Mouse (Mus musculus): ENCODE data around the gene Pls1. TPM values are rescaled to one million over a fixed set of nuclear protein-coding genes. Genes with fewer than 3 reads are reported as not detected.

The Pls1 gene
- polyA plus RNA-seq, 1 experiment from 2014 or later = 2.8 TPM

DNA sequence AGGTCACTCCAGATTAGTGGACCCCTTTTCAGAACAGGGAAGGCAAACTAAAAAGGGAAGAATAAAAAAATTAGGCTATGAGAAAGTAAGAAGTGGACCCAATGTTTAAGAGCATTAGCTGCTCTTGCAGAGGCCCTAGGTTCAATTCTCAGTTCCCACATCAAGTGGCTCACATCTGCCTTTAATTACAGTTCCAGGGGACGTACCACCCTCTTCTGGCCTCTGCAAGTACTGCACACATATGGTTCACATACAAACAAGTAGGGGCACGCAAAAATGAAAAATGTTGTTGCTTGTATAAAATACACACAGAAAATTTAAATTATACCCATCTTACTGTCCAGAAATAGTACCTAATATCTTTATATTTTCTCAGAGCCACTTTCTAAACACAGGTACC is 48.8 kb downstream of the Pls1 start:
- ATAC-seq (ENCODE audit: low FRiP score, low read depth) = no peak
- H3K27me3 ChIP-seq = no peaks in the 10 kb centered on the region
- WGBS = 89% methylated on average over 2 of the region's 2 CpGs
- no peak overlapping the region for H3K4me3 ChIP-seq
- no peak overlapping the region for H3K27ac ChIP-seq
- no peaks in the 10 kb centered on the region for H3K4me1 ChIP-seq
- no peak overlapping the region for H3K9ac ChIP-seq
- H3K4me2 ChIP-seq (replicated peaks) = no peak overlapping the region
- H3K9me3 ChIP-seq = 0 out of 2 replicates have a peak, but pooled peaks cover 3% of the 10 kb centered on the region
- H3K36me3 ChIP-seq = no peaks in the 10 kb centered on the region

DNA sequence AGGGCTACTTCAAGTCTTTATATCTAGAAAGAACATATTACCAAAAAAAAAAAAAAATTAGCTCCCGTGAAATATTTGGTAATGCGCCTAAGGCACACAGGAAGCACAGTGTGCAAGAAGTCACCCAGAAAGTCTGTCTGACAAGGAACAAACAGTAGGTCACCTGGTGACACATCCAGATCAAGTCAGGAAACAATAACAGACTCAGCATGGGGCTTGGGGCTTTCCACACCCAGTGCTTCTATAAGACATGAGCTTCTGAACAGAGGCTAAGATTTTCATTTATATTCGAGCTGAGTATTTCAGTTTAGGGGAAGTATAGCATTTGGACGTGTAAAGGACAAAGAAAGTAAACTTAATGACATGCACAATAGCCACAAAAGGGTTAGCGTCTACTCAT is 49.3 kb downstream of the Pls1 start:
- Histone ChIP-seq H3K27ac (no peak overlapping the region), H3K9ac (no peak overlapping the region), H3K36me3 (no peaks in the 10 kb centered on the region)

DNA sequence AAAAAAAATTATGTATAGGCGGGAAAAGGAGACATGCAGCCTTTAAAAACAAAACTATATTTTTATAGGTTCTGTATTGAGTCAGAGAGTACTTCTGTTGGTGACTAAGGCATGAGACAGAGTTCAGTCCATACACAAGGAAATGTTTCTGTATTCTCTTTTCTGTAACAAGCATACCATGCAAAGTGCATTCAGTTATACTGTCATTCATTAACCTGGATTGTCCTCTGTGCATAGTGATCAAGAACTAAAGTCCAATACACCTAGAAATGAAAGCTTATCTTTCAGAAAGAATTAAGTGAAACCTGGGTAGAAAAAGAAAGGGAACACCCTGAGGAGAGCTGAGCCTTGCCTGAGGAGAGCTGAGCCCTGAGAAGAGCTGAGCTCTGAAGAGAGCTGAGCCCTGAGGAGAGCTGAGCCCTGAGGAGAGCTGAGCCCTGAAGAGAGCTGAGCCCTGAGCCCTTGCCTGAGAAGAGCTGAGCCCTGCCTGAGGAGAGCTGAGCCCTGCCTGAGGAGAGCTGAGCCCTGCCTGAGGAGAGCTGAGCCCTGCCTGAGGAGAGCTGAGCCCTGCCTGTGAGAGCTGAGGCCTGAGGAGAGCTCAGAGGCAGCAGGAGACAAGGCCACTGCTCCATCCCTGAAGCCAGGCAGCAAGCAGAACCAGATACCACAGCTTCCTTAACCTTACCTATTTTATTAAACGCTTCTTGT is 49.9 kb downstream of the Pls1 start:
- Histone ChIP-seq H3K9me3 (0 out of 2 replicates have a peak, but pooled peaks cover 3% of the 10 kb centered on the region), H3K36me3 (no peaks in the 10 kb centered on the region), H3K4me1 (no peaks in the 10 kb centered on the region), H3K27me3 (no peaks in the 10 kb centered on the region), H3K9ac (no peak overlapping the region), H3K27ac (no peak overlapping the region), H3K4me3 (no peak overlapping the region), H3K4me2 (replicated peaks) (no peak overlapping the region)
- WGBS = 83% methylated on average over 2 of the region's 2 CpGs
- ATAC-seq (ENCODE audit: low FRiP score, low read depth) = no peak

More for the DNA sequence above, 49.3 kb downstream of the Pls1 start:
- H3K4me3 ChIP-seq = no peak overlapping the region
- H3K4me2 ChIP-seq (replicated peaks) = no peak overlapping the region
- no peaks in the 10 kb centered on the region for H3K27me3 ChIP-seq
- H3K4me1 ChIP-seq = no peaks in the 10 kb centered on the region
- no peak for ATAC-seq (ENCODE audit: low FRiP score, low read depth)
- 87% methylated on average over 5 of the region's 5 CpGs for WGBS
- H3K9me3 ChIP-seq = 0 out of 2 replicates have a peak, but pooled peaks cover 3% of the 10 kb centered on the region

- no peak for ATAC-seq (ENCODE audit: low FRiP score, low read depth)
- H3K27ac ChIP-seq = no peak overlapping the region
- 0 out of 2 replicates have a peak, but pooled peaks cover 3% of the 10 kb centered on the region for H3K9me3 ChIP-seq
- WGBS = 85% methylated on average over 15 of the region's 15 CpGs
- H3K4me2 ChIP-seq (replicated peaks) = no peak overlapping the region
- no peak overlapping the region for H3K4me3 ChIP-seq
- no peak overlapping the region for H3K9ac ChIP-seq
- no peaks in the 10 kb centered on the region for H3K4me1 ChIP-seq
- H3K27me3 ChIP-seq = no peaks in the 10 kb centered on the region
- H3K36me3 ChIP-seq = no peaks in the 10 kb centered on the region
These were observed 50.9 kb downstream of the Pls1 start for GRCm38 (mm10) chr9:95793986-95794744.

DNA sequence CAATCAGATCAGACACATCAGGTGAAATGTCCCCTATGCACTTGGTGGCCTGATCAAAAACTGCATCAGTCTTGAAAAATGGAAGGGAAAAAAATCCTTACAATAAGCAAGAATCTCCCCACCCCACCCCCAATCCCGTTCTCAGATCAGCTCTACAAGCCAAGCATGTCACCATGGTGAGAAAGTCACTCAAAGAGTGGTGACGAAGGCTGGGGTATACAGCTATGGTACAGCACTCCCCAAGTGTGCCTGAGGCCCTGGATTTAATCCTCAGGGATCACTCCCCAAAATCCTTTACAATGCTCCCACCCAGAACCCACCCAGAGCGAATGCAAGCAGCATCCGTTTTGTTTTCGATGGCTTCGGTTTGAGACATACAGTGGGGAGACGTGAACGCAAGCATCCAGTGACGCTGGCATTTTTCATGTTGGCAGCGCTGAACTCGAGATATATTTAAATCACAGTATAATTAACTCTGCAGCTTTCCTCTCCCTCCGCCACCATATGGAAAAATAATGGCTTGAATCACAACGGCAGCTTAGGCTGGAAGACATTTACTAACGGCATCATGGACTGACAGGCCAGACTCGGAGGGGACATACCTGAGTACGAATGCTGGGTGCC is 60.1 kb downstream of the Pls1 start:
- Histone ChIP-seq H3K36me3 (no peaks in the 10 kb centered on the region), H3K9me3 (no peaks in the 10 kb centered on the region), H3K9ac (no peak overlapping the region), H3K27me3 (no peaks in the 10 kb centered on the region), H3K27ac (no peak overlapping the region), H3K4me3 (no peak overlapping the region), H3K4me2 (replicated peaks) (no peak overlapping the region), H3K4me1 (no peaks in the 10 kb centered on the region)
- ATAC-seq (ENCODE audit: low FRiP score, low read depth) = no peak
- WGBS = 81% methylated on average over 16 of the region's 16 CpGs

- H3K4me1 ChIP-seq = no peaks in the 10 kb centered on the region
- ATAC-seq (ENCODE audit: low FRiP score, low read depth) = no peak
- WGBS = 78% methylated on average over 17 of the region's 17 CpGs
- no peaks in the 10 kb centered on the region for H3K9me3 ChIP-seq
- no peak overlapping the region for H3K4me2 ChIP-seq (replicated peaks)
- H3K36me3 ChIP-seq = no peaks in the 10 kb centered on the region
- no peaks in the 10 kb centered on the region for H3K27me3 ChIP-seq
- H3K4me3 ChIP-seq = no peak overlapping the region
- no peak overlapping the region for H3K27ac ChIP-seq
- no peak overlapping the region for H3K9ac ChIP-seq
These were observed 61.3 kb downstream of the Pls1 start for GRCm38 (mm10) chr9:95783646-95784293.

DNA sequence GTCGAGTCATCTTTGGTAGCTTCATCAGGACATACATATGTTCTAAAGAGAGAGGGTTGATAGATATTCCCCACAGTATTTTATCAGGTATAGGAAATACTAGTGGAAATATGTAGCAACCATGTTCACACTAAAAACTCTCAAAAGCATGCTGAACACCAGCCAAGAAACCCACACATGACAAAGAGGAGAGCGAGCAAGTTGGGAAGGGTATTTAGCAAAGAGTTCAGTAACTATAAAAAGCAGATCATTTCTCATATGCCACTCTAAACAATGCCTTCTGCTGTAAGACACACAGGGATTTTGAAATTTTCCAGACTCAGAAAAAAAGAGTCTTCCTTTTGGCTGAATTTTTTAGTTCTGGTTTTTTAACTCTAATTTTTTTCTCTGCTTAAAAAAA is 73.4 kb downstream of the Pls1 start:
- Histone ChIP-seq H3K36me3 (no peaks in the 10 kb centered on the region), H3K4me2 (replicated peaks) (no peak overlapping the region)
- 91% methylated on average over 2 of the region's 2 CpGs for WGBS

DNA sequence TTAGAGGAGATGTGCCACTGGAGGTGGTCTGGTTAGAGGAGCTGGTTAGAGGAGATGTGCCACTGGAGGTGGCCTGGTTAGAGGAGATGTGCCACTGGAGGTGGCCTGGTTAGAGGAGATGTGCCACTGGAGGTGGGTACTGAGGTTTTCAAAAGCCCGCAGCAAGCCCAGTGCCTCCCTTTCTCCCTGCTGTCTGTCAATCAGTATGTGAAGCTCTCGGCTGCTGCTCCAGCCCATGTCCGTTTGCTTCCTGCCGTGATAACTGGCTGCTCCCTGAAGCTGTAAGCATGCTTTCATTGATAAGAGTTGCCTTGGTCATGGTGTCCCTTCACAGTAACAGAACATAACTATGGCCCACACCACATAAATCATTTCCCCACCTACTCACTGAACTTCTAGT is 81.9 kb downstream of the Pls1 start:
- ATAC-seq (ENCODE audit: low FRiP score, low read depth) = no peak
- H3K9ac ChIP-seq = no peak overlapping the region
- WGBS = 90% methylated on average over 4 of the region's 4 CpGs
- H3K4me2 ChIP-seq (replicated peaks) = no peak overlapping the region
- H3K9me3 ChIP-seq = no peaks in the 10 kb centered on the region
- H3K27ac ChIP-seq = no peak overlapping the region
- H3K4me3 ChIP-seq = no peak overlapping the region
- H3K4me1 ChIP-seq = no peaks in the 10 kb centered on the region
- H3K36me3 ChIP-seq = no peaks in the 10 kb centered on the region
- no peaks in the 10 kb centered on the region for H3K27me3 ChIP-seq

More for the DNA sequence above, 73.4 kb downstream of the Pls1 start:
- Histone ChIP-seq H3K4me1 (no peaks in the 10 kb centered on the region), H3K9ac (no peak overlapping the region), H3K27ac (no peak overlapping the region), H3K9me3 (no peaks in the 10 kb centered on the region), H3K27me3 (no peaks in the 10 kb centered on the region), H3K4me3 (no peak overlapping the region)
- no peak for ATAC-seq (ENCODE audit: low FRiP score, low read depth)

DNA sequence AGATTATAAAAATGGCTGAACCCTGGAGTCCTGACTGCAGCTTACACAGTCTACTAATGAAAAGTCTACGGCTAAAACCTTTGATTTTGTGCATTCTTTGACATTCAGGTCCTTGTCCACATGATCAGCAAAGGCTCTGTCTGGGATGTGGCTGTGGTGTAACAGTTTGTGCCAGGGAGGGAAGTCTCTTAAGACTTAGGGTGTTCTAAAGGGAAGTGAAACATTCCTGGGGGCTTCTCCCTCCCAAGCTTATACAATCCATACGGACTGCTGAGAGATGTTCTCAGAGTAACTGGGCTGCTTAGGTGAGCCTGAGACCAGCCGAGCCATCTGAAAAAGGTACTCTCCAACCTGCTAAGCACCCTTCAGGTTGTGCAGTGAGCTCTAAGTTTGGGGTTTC is 82.9 kb downstream of the Pls1 start:
- no peaks in the 10 kb centered on the region for H3K36me3 ChIP-seq
- H3K9me3 ChIP-seq = no peaks in the 10 kb centered on the region
- WGBS = 87% methylated on average over 3 of the region's 3 CpGs
- H3K9ac ChIP-seq = no peak overlapping the region
- no peaks in the 10 kb centered on the region for H3K27me3 ChIP-seq
- ATAC-seq (ENCODE audit: low FRiP score, low read depth) = no peak
- H3K4me1 ChIP-seq = no peaks in the 10 kb centered on the region
- no peak overlapping the region for H3K4me2 ChIP-seq (replicated peaks)
- no peak overlapping the region for H3K27ac ChIP-seq
- no peak overlapping the region for H3K4me3 ChIP-seq

- no peaks in the 10 kb centered on the region for H3K36me3 ChIP-seq
- H3K27me3 ChIP-seq = no peaks in the 10 kb centered on the region
- WGBS = 83% methylated on average over 8 of the region's 8 CpGs
- H3K4me3 ChIP-seq = no peak overlapping the region
- ATAC-seq (ENCODE audit: low FRiP score, low read depth) = no peak
- no peaks in the 10 kb centered on the region for H3K9me3 ChIP-seq
- no peaks in the 10 kb centered on the region for H3K4me1 ChIP-seq
- no peak overlapping the region for H3K9ac ChIP-seq
- H3K4me2 ChIP-seq (replicated peaks) = no peak overlapping the region
- H3K27ac ChIP-seq = no peak overlapping the region
These were observed 83.7 kb downstream of the Pls1 start for GRCm38 (mm10) chr9:95761381-95761780.

DNA sequence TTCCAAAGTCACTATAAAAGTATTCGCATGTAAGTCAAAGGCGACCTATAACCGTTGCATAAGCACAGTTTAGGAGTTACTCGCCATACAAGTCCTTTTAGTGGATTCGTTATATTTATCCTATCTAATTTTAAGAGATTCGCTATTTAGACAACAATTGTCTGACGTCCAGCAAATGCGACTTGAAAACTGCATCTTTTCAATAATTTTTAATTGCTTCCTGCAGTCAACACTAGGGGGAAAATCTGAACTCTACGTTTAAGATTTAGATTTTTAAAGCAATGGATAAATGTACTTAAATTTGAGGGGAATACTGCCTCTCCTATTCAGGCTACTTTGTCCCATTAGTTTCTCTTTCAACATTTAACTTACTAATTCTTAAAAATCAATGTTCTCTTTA is 94.4 kb downstream of the Pls1 start:
- peak overlapping the region; percentile 80 for H3K4me2 ChIP-seq (replicated peaks)
- WGBS = 40% methylated on average over 9 of the region's 9 CpGs
- no peaks in the 10 kb centered on the region for H3K36me3 ChIP-seq
- no peaks in the 10 kb centered on the region for H3K9me3 ChIP-seq
- H3K27me3 ChIP-seq = peaks cover 20% of the 10 kb centered on the region
- H3K9ac ChIP-seq = no peak overlapping the region
- peaks cover 8% of the 10 kb centered on the region; the same call in 1 of the 2 replicates for H3K4me1 ChIP-seq
- ATAC-seq (ENCODE audit: low FRiP score, low read depth) = no peak
- peak overlapping the region; percentile 84 for H3K4me3 ChIP-seq
- no peak overlapping the region for H3K27ac ChIP-seq

DNA sequence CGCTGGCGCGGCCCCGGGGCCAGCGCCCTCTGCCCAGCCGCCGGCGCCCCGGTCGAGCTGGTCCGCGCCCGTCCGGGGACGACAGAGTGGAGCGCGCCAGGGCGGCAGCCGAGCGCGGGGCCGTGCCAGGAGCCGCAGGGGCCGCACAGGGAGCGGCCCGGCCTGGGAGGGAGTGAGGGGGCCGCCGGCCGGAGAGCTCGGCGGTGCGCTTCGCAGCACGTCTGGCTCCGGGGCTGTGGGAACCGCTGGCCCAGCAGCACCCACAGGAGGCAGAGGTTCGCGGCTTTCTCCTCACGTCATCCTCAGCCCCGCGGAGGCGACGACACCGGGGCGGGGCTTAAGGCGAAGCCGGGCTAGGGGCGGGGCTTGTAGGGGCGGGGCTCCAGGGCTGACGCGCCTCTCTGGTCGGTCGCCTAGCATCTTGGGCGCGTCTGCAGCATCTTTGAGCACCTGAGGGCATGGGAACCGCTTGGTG is 95.0 kb downstream of the Pls1 start, which contains the start of gene Trpc1:
Gene Trpc1 (minus strand): TSS at position 339 of the 475 bp plus-strand sequence.
- Histone ChIP-seq H3K9ac (peak within 1 kb of the TSS; percentile 80), H3K27ac (no peak within 1 kb of the TSS), H3K9me3 (no peaks in the 10 kb centered on the region), H3K4me3 (peak within 1 kb of the TSS; percentile 84), H3K4me1 (peaks cover 12% of the 10 kb centered on the region), H3K27me3 (peaks cover 20% of the 10 kb centered on the region), H3K4me2 (replicated peaks) (peak within 1 kb of the TSS; percentile 80), H3K36me3 (no peaks in the 10 kb centered on the region)
- ATAC-seq (ENCODE audit: low FRiP score, low read depth) = peak; percentile 95
- WGBS = under 1% methylated on average over 53 of the region's 56 CpGs

Data from limb, embryonic 13.5 days (tissue).